Mouse (Mus musculus) heart, embryonic 15.5 days (tissue): ENCODE measurements around the gene Pax2. TPM values are rescaled to one million over a fixed set of nuclear protein-coding genes. Genes with fewer than 3 reads are reported as not detected.
A peak's percentile ranks its signal among the peaks of the same experiment; 100 is the strongest.

Experiments
- ATAC-seq: fragments of 200-750 bp; cut with Nextera tagmentation; replicated peaks from 2 replicates; pipeline ENCODE4 v1.8.0; 2017; ENCODE audit warnings: low read depth, moderate TSS enrichment; ENCODE audit not compliant: insufficient number of reproducible peaks, insufficient read depth, low FRiP score
- H3K27ac ChIP-seq: fragments of 300-500 bp; sonication (generic); 2 replicates; pipeline ENCODE4 v1.5.1; 2015; ENCODE audit warnings: mild to moderate bottlenecking, inconsistent platforms
- H3K27me3 ChIP-seq: fragments of 300-500 bp; sonication (generic); 2 replicates; pipeline ENCODE4 v1.6.1; 2015; ENCODE audit warnings: inconsistent platforms
- H3K36me3 ChIP-seq: fragments of 300-500 bp; sonication (generic); 2 replicates; pipeline ENCODE4 v1.6.1; 2015; ENCODE audit warnings: mild to moderate bottlenecking, inconsistent platforms
- H3K4me1 ChIP-seq: fragments of 300-500 bp; sonication (generic); replicated peaks from 2 replicates; pipeline ENCODE4 v1.6.1; 2015; ENCODE audit warnings: inconsistent platforms
- H3K4me2 ChIP-seq: fragments of 300-500 bp; sonication (generic); 2 replicates; pipeline ENCODE4 v1.6.1; 2015; ENCODE audit warnings: inconsistent platforms, mild to moderate bottlenecking, moderate library complexity
- H3K4me3 ChIP-seq: fragments of 300-500 bp; sonication (generic); 2 replicates; pipeline ENCODE4 v1.5.1; 2015; ENCODE audit warnings: mild to moderate bottlenecking, inconsistent platforms
- H3K9ac ChIP-seq: fragments of 300-500 bp; sonication (generic); 2 replicates; pipeline ENCODE4 v1.6.1; 2015; ENCODE audit warnings: mild to moderate bottlenecking, inconsistent platforms
- H3K9me3 ChIP-seq: fragments of 300-500 bp; sonication (generic); replicated peaks from 2 replicates; pipeline ENCODE4 v1.6.1; 2016; ENCODE audit warnings: inconsistent platforms
- WGBS: fragments of 180-500 bp; shearing (Covaris S2); methylation state at CpG from one replicate; pipeline ENCODE4 v1.1.7; 2015; ENCODE audit warnings: mixed read lengths; 5-methylcytosine and 5-hydroxymethylcytosine counted together
- polyA plus RNA-seq: library from polyadenylated mRNA; unstranded; fragments of >200 nt; fragmentation: Nextera tagmentation; extraction: Ambion mirVana; gene quantifications from 2 replicates; pipeline ENCODE4 v1.2.1, GENCODE M21; 2015

Gene Pax2
- polyA plus RNA-seq, 1 experiment from 2014 or later: not detected

- no peak overlapping the region for H3K4me2 ChIP-seq
- H3K9me3 ChIP-seq: no peaks in the 10 kb centered on the region
- 2% methylated on average over 18 of the region's 18 CpGs for WGBS
- H3K4me3 ChIP-seq: no peak overlapping the region
- ATAC-seq: no peak
- H3K27me3 ChIP-seq: peaks cover 98% of the 10 kb centered on the region
- H3K36me3 ChIP-seq: no peaks in the 10 kb centered on the region
- no peak overlapping the region for H3K9ac ChIP-seq
- peaks cover 13% of the 10 kb centered on the region for H3K4me1 ChIP-seq
- H3K27ac ChIP-seq: no peak overlapping the region
Observed at GRCm38 (mm10) chr19:44749061-44749990, 6.5 kb upstream of the Pax2 start.

GRCm38 (mm10) chr19:44750051-44751041 is 5.5 kb upstream of the Pax2 start:
- H3K4me3 ChIP-seq: peak overlapping the region; percentile 29
- no peak for ATAC-seq
- no peak overlapping the region for H3K9ac ChIP-seq
- no peaks in the 10 kb centered on the region for H3K9me3 ChIP-seq
- H3K27me3 ChIP-seq: peaks cover 98% of the 10 kb centered on the region
- no peak overlapping the region for H3K27ac ChIP-seq
- H3K4me2 ChIP-seq: peak overlapping the region; percentile 40
- WGBS: 1% methylated on average over 41 of the region's 42 CpGs
- peaks cover 13% of the 10 kb centered on the region for H3K4me1 ChIP-seq
- no peaks in the 10 kb centered on the region for H3K36me3 ChIP-seq

- H3K27ac ChIP-seq: no peak overlapping the region
- H3K27me3 ChIP-seq: peaks cover 98% of the 10 kb centered on the region
- H3K9me3 ChIP-seq: no peaks in the 10 kb centered on the region
- peaks cover 20% of the 10 kb centered on the region for H3K4me1 ChIP-seq
- peak overlapping the region; percentile 40; the same call in 1 of the 2 replicates for H3K4me2 ChIP-seq
- H3K36me3 ChIP-seq: no peaks in the 10 kb centered on the region
- ATAC-seq: no peak
- H3K9ac ChIP-seq: no peak overlapping the region
- 1% methylated on average over 9 of the region's 9 CpGs for WGBS
- no peak overlapping the region for H3K4me3 ChIP-seq
Observed at GRCm38 (mm10) chr19:44751042-44751441, 4.8 kb upstream of the Pax2 start.

DNA sequence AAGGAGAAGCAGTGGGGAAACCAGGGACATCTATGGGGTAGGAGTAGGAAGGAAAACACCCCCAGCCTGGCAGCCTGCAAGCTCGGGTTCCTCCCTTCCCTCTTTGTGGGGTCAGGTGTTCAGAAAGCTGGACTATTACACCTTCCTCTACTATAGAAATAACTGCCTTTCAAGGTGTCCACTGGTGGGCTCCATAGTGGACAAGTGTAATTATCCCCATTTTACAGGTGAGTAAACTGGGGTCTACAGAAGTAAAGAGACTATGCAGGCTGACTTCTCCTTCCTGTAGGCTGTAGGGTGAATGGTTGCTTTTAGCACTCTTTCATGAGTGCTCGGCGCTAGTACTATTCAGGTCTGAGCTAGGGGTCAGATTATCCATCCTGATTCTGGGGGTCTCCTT is 4.3 kb upstream of the Pax2 start:
- Histone ChIP-seq H3K9ac (no peak overlapping the region), H3K4me1 (peaks cover 23% of the 10 kb centered on the region), H3K4me3 (no peak overlapping the region), H3K27ac (no peak overlapping the region), H3K36me3 (no peaks in the 10 kb centered on the region), H3K27me3 (peaks cover 98% of the 10 kb centered on the region), H3K9me3 (no peaks in the 10 kb centered on the region), H3K4me2 (no peak overlapping the region)
- 6% methylated on average over 3 of the region's 3 CpGs for WGBS
- ATAC-seq: no peak

DNA sequence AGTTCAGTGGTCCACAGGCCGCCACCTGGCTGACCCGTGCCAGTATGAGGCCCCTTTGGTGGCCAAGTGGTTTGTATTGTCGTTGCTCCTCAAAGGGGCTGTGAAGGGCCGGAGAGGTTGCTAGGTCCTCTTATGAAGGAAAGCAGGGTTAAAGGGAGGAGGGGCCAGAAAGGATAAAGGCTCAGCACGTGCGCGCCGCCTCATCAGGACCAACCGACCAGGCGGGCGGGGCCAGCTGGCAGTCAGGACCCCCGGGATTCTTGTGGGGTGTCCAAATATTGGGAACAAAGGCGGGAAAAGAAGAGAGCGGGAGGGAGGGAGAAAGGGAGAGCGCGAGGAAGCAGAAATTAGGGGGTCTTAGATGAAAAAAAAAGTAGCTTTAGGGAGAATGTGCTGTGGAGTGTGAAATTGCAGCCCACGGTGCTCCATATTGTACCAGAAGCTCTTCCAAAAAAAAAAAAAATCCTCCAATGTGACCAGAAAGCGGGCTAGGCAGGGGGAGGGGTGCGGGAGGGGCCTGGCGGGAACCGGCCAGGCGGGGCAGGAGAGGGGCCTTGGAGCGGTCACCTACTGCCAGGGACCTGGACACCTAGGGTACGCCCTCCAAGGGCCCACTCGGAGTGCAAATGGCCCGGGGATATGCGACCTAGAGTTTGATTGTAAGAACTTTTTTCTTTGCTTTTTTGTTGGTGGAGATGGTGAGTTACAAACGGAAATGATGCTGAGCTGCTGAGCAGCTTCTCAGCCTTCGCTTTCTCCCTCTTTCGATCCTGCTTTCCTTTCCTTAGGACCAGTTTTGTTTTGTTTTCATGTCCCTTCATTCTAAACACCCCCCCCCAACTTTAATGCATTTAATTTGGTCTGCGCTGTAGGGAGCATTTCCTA is 3.5 kb upstream of the Pax2 start:
- no peak overlapping the region for H3K4me2 ChIP-seq
- ATAC-seq: no peak
- 3% methylated on average over 31 of the region's 31 CpGs for WGBS

GRCm38 (mm10) chr19:44753361-44753760 is 2.5 kb upstream of the Pax2 start:
- Histone ChIP-seq H3K4me3 (no peak overlapping the region), H3K4me2 (no peak overlapping the region), H3K27me3 (peaks cover 98% of the 10 kb centered on the region), H3K27ac (no peak overlapping the region), H3K9ac (no peak overlapping the region), H3K4me1 (peaks cover 30% of the 10 kb centered on the region), H3K9me3 (no peaks in the 10 kb centered on the region), H3K36me3 (no peaks in the 10 kb centered on the region)
- ATAC-seq: no peak
- WGBS: 3% methylated on average over 14 of the region's 14 CpGs

More for the DNA sequence above, 3.5 kb upstream of the Pax2 start:
- peaks cover 99% of the 10 kb centered on the region for H3K27me3 ChIP-seq
- H3K4me3 ChIP-seq: no peak overlapping the region; the same call in 1 of the 2 replicates
- no peaks in the 10 kb centered on the region for H3K9me3 ChIP-seq
- H3K9ac ChIP-seq: no peak overlapping the region
- no peaks in the 10 kb centered on the region for H3K36me3 ChIP-seq
- H3K4me1 ChIP-seq: peaks cover 27% of the 10 kb centered on the region
- H3K27ac ChIP-seq: no peak overlapping the region

- Histone ChIP-seq H3K9ac (no peak overlapping the region), H3K27me3 (peaks cover 96% of the 10 kb centered on the region), H3K27ac (no peak overlapping the region), H3K4me1 (peaks cover 40% of the 10 kb centered on the region), H3K4me2 (peak overlapping the region; percentile 77; the same call in 1 of the 2 replicates), H3K9me3 (no peaks in the 10 kb centered on the region), H3K4me3 (peak overlapping the region; percentile 44; the same call in 1 of the 2 replicates), H3K36me3 (no peaks in the 10 kb centered on the region)
- WGBS: 3% methylated on average over 16 of the region's 16 CpGs
- no peak for ATAC-seq
Observed at GRCm38 (mm10) chr19:44754461-44755377, 1.1 kb upstream of the Pax2 start.

DNA sequence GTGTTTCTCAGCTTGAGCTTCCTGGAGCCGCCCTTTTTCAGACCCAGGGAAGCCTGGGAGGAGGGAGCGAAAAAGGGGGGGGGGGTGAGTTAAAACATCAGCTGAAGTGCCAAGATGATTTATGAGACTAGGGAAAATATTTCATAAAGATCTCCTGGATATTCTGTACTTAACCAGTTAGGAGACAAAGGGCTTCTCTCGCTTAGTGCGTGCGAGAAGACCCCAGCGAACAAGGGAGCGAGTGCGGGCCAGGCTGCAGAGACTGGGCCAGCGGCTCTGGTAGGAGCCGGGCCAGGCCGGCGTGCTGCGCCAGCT is 510 bp upstream of the Pax2 start:
- H3K27ac ChIP-seq: no peak overlapping the region
- no peak overlapping the region for H3K9ac ChIP-seq

GRCm38 (mm10) chr19:44756421-44757230 is 781 bp downstream of the Pax2 start:
- no peaks in the 10 kb centered on the region for H3K9me3 ChIP-seq
- peaks cover 97% of the 10 kb centered on the region for H3K27me3 ChIP-seq
- H3K4me1 ChIP-seq: peaks cover 34% of the 10 kb centered on the region
- peak overlapping the region; percentile 44 for H3K4me3 ChIP-seq
- ATAC-seq: no peak
- no peaks in the 10 kb centered on the region for H3K36me3 ChIP-seq
- peak overlapping the region; percentile 77 for H3K4me2 ChIP-seq
- no peak overlapping the region for H3K27ac ChIP-seq
- H3K9ac ChIP-seq: 0 out of 2 replicates have a peak overlapping the region, but pooled peaks have one; percentile 11
- WGBS: under 1% methylated on average over 71 of the region's 71 CpGs

More for the DNA sequence above, 510 bp upstream of the Pax2 start:
- ATAC-seq: no peak
- no peaks in the 10 kb centered on the region for H3K9me3 ChIP-seq
- H3K4me3 ChIP-seq: peak overlapping the region; percentile 44
- peaks cover 96% of the 10 kb centered on the region for H3K27me3 ChIP-seq
- H3K4me1 ChIP-seq: peaks cover 38% of the 10 kb centered on the region
- 2% methylated on average over 13 of the region's 13 CpGs for WGBS
- peak overlapping the region; percentile 77 for H3K4me2 ChIP-seq
- H3K36me3 ChIP-seq: no peaks in the 10 kb centered on the region
